Mouse (Mus musculus) neural tube, embryonic 10.5 days (tissue): ENCODE results near the gene Polm.
"Not testable (repeated sequence)": the region's sequence is repeated elsewhere in the genome, so short reads cannot be mapped to it uniquely, and the experiment has no call there.

ENCODE experiments used
- DNase-seq: peaks from one replicate; pipeline ENCODE4 v3.0.0-alpha.2; 2017; ENCODE audit warnings: low spot score; ENCODE audit errors: extremely low spot score

The Polm gene

DNA sequence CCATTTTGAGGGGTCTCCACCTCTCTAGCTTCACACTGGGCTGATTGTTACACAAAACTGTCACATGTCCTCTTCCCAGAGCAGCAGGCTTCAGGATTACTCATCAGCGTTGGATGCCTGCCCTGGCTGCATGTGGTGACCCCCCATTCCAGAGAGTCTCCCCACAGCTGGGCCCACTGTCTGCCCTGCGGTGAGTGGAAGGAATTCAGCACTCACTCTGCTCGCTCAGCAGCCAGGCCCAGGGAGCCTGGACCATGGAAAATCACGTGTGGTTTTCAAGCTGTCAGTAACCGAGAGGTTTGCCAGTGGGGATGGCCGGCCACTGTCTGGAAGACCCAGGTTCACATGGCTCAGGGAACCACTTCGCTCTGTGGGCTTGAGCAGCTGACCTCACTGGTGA is 18.1 kb upstream of the Polm start:
- no peak for DNase-seq

DNA sequence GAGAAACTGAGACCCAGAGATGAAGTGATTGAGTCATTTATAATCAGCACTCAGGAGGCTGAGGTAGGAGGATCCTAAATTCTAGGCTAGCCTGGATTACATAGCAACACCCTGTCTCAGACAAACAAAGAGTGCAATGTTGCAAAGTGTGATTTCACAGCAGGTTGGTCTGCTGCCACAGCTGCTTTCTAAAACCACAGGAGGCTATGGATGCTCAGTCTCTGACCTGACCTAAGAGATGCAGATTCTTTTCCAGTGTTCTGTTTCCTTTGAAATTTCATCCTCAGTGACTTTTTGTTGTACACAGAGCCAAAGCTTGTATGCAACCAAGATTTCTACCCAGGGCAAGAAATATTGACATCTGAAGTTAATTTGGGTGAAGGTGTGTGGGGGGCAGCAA is 17.7 kb upstream of the Polm start:
- DNase-seq, result no peak

DNA sequence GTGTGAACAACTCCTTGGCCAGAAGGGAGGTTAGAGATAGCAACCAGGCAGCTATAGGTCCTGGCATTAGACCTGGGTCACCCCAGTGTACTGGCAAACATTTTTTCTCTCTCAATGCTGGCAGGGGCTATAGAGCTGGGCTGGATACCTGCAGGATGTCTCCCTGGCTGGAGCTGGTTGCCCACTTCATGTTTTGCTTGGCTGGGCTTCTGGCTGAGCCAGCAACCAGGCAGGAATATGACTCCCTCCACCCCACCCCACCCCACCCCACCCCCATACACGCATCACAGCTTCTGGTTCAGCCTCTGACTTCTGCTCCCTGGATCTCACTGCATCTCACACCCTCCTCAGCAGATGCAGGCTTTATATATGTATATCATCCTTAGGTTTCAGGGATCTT is 14.5 kb upstream of the Polm start:
- no peak for DNase-seq

DNA sequence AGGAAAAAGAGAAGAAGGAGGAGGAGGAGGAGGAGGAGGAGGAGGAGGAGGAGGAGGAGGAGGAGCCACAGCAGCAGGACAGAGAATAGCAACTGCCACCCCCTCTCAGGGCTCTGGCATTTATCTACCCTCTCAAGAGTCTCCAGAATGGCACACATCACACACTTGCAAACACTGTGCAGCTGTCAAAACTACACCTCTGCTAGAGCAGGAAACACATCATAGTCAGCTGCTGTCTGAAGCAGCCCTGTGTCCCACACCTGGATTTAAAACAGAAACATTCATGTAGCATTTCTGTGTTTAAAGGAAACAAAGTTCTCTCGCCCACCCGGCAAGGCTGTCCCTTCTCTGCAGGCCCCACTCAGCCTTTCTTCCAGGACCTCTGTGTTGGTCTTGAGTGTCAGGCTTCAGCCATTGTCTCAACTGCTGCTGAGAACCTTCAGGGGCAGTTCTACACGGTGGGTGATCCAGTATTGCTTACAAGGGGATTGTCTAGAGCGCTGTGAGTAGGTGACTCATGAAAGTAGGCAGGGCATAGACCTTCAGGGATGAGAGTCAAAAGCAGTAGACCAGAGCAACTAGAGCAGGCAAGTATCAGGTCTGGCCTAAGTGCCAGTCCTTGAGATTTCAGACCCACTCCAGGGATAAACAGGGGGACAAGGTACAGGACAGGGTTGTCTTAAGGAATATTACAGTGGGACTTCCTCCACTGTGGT is 13.4 kb upstream of the Polm start:
- no peak for DNase-seq

DNA sequence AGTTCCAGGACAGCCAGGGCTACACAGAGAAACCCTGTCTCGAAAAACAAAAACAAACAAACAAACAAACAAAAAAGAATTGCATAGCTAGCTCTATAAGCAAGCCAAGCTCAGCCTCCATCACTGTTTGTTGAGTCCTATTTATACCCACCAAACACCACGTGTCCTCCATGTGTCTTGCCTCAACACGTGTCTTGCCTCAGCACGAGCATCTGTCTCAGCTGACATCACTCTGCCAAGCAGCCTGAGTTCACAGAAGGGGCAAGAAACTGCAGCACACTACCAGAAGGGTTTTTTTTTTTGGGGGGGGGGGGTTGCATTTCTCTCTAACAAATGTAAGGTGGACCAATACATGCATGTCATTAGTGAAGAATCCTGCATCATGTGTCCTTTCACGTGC is 12.6 kb upstream of the Polm start:
- no peak for DNase-seq

DNA sequence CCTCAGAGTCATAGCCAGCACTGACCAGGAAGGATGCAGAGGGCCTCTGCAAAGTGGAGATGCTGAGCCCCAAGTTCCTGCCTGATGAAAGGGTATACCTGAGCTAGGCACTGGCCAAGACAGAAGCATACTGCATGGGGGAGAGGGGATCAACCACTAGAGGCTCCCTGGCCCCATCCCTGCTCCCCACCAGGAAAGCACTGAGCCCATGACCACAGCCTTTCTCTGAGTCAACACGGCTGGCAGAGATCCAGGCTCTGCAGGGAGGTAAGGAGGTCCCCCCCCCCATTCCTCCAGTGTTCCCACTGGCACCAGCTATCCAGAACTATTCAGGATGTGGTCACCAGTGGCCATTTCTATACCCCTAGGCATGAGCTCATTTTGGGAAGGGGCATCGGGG is 11.5 kb upstream of the Polm start:
- DNase-seq, result no peak

DNA sequence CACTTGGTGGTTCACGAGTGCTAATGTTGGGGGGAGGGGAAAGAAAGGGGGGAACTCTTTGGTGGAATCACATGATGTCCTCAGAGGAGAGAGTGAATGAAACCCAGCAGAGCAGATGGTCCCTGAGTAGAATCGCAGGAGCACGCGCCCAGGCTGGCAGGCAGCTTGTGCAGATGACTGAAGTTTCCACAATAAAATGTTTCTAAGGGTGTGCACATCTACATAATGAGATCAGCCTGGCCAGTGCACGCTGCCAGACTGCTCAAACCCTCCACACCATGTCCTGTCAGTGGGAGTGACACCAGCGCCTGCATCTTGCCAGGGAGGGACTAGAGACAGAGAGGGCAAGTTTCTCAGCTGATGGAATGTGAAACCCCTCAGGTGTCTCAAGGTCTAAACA is 10.9 kb upstream of the Polm start:
- DNase-seq, result no peak

DNA sequence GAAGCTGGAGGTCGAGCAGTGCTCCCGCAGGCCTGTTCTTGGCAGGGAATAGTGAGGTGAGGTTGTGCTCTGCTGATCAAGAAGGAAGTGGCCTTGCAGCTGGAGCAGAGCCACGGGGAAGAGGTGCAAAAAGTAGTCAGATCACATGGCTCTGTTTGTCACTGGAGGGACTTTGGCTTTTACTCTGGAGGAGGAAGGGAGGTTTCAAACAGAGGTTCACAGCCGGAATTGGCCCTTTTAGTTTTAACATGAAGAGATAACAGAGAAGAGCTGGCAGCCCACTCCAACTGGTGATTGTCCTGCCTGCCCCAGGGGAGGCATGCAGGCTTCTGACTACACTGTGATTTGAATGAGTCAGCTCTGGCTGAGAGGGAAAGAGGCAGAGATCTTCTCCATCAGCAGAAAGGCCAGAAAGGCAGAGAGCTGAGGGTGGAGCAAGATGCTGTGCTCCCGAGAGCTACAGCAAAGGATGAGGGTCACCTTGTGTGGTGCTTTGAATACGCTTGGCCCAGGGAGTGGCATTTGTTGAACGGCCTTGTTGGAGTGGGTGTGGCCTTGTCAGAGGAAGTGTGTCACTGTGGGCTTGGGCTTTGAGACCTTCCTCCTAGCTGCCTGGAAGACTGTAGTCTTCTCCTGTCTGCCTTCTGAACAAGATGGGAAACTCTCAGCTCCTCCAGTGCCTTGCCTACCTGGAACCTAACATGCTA is 9.0 kb upstream of the Polm start:
- no peak for DNase-seq

DNA sequence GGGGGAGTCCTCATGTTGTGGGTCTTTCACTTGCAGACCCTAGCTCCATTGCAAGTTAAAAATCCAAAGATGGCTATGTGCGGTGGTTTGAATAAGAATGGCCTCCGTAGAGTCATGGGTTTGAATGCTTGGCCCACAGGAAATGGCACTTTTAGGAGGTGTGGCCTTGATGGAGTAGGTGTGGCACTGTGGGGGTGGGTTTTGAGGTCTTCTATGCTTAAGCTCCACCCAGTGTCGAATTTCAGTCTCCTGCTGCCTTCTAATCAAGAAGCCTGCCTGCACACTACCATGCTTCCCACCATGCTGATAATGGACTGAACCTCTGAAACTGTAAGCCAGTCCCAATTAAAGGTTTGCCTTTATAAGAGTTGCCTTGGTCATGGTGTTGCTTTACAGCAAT is 5.3 kb upstream of the Polm start:
- no peak for DNase-seq

DNA sequence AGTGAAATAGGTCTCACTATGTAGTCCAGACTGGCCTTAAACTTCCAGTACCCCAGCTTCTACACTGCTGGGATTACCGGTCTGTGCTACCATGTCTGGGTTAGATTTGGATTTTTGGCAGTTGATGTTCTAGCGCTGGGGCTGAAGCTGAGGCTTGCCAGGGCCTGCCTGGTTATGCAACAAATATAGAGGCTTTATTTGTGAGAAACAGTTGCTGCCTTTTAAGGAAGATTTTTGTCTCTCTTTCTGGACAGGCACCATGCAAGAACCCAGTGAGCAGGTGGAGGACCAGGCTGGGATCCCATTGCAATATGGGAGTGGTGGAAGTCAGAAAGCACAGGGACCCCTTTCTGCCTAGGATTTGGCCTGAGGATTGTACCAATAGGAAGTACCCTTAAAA is 3.9 kb upstream of the Polm start:
- no peak for DNase-seq

DNA sequence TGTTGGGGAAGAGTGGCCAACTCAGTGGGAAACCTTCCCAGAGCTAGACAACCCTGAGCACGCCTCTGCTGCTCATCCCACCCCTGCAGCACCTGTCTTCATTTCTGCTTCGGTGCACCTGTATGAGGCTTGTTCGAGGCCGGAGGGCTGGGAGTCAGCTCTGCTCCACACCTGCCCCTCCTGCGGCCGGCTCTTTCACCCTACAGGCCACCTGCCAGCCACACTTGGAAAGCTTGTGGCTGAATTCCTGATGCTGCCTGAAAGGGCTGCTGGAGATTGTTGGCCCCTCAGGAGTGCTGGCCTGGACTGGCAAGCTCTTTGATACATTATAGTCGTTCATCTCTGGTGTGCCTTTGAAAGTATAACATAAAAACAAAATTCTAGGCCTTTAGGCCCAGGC is 2.5 kb upstream of the Polm start:
- no peak for DNase-seq

DNA sequence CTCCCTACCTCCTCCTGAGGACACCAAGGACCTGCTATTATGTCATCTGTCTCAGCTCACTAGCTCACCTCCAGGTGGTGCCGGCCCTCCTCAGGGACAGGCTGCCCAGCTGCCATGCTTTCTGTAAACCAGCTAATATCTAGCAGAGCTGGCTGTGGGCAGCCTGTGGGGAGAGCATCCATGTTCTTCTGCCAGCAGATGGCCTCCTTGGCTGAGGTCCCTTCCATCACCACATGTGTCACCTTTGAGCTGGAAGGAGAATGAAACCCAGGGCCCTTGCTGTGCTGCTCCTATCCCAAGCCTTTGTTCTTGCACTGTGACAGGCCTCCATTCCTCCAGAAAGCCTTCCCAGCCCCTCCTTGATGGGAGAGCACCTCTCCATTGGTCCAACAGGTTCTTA is 1.7 kb downstream of the Polm start:
- DNase-seq, result no peak

DNA sequence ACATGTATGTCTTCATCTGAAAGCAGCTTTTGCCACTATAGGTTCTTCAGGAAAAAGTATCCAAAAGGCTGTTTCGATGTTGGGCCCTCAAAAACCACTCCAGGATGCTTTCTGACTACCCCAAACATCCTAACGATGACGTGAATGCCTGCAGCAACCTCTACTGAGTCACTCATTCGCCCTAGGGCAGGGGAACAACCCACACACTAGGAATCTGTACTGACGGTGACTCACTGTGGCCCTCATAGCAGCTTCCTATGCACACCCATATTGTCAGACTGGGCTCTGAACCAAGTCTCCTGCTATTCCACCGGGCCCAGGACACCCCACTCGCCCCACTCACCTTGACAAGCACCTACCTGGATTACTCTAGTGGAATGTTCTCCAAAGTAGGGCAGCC is 2.8 kb downstream of the Polm start:
- DNase-seq, result no peak

DNA sequence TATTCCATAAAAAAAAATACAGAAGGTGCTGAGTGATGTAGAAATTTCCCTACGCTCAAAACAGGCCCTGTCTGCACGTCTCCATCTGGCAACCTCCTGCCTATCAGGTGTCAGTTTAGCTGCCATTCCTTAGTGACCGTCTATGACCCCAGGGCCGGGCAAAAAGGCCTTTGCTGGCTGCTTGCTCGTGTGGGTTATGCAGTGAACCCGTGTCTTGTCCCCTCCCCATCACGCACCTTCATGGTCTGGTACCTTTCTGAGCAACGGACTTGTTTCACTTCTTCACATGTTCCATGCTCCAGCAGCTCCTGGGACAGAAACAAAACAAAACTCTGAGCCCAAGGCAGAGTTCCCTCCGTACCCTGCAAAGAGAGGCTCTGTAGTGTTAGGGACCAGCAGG is 3.3 kb downstream of the Polm start:
- DNase-seq, result no peak

DNA sequence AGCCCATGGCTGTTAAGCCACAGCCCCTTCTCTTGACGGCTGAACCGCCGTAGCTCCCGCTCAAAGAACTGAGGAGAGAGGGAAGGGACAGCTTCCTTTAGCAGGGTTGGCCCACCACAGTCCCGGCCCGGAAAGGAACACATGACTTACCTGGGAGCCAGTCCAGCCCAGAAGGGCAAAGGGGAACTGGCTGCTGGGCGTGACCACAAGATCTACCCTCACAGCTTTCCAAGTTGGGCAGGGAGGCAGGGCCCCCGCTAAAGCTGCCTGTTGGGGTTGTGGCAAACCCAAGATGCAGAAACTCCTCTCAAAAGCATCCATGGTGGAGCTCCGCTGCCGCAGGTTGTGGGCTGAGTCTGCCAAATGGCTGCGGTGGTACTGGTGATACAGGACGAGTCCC is 8.5 kb downstream of the Polm start:
- no peak for DNase-seq

DNA sequence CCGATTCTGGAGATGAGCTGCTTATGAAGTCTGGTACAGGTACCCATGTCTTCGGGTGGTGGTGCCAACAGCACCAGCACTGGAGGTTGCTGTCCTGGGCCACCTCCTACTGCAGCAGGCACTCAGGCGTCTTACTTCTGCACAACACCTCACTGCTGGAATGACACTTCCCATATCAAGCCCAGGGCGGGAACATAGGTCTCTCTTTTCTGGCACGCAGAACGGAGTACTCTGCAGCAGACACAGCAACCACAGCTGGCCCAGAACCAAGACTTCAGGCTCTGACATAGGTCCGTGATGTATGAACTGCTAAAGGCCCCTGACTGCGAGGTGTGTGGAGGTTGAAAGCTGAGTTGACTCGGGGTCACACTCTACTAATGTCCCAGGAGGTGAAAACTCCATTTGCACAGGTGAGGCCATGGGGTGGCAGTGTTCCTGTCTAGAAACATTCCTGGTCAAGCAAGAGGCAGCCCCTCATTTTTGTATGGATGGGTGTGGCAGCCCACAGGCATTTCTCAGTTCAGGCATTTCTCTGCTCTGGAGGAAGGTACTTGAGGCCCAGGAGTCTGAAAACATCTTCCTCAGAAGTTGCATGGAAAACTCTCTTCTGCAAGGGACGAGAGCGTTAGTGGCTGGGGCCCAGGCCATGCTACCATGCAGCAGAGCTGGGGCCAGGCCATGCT is 9.2 kb downstream of the Polm start:
- DNase-seq, result no peak

DNA sequence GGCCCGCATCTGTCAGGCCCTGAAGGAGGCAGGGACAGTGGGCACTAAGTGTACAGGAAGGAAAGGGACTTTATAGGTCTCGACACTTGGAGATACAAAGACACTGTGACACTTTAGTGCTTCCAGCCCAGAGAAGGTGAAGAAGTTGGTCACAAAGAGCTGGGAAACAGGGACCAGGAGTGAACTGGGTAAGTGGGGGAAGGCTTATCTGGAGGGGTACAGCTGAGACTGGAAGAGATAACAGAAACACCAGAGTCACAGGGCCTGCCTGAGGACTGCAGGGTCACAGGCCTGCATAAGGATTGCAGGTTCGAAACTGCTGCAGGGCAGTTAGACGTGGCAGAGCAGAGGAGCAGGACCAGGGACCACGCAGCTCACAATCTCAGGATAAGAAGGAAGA is 9.9 kb downstream of the Polm start:
- DNase-seq, result no peak

DNA sequence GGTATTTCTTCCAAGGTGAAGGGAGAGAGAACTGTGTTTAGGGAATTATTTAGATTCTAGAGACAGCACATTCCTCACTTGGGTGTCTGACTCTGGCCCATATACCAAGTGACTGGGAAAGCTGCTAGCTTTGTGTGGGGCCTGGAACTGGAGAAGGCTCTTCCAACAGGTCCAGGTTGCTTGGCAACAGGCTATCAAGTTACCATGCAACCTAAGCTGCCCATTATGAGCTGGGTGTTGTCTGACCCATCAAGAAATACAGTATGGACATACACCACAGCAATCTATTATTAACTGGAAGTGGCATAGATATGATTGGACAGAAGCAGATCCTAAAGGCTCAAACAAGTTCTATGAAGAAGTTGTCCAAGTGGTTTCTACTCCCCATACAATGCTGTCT is 12.4 kb downstream of the Polm start:
- no peak for DNase-seq

DNA sequence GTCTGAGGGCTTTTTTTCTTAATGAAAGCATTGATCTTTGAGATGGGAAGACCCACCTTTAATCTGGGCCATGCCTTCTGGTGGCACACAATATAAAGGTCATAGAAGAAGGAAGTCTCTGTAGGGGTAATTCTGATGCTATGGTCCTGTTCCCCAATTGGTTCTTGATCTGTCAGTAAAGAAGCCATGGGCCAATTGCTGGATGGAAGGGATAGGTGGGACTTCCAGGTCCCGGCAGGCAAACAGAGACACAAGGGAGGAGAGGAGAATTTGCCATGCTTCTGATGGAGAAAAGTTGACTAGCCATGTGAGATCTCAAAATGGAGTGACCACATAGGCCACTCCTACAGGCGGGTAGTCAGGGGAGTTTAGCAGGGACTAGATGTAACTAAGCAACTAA is 18.6 kb downstream of the Polm start:
- no peak for DNase-seq

DNA sequence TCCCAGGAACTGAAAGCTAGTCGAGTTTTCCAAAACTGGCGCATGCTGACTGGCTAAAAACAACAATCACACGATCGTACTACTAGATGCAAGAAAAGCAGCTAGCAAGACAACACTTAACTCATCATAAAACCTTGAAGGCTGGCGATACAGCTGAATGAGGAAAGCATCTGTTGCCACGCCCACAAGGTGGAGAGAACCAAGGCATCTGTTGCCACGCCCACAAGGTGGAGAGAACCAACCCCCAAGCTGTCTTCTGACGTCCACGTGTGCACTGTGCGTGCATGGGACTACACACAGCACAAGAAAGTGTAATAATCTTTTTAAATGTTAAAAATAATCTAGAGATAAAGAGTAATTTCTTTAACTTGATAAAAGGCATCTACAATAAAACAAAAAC is 24.4 kb downstream of the Polm start:
- DNase-seq, result no peak

DNA sequence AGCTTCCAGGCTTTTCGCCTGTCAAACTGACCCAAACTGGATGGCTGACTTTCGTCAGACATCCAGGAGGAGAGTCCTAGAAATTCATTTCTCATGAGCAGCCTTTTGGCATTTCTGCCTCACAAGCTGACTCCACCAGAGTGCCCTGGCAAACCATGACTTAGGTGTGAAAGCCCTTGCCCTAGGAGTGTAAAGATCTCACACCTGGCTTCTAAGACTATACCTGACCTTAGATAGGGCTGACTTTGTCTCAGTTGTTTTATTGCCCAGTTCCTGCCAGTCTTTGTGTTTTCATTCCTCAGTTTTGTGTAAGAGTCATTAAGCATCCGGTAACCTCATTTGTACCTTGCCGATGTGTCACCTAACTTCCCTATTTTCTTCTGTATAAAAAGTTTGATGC is 28.3 kb downstream of the Polm start:
- DNase-seq, result not testable (repeated sequence)

DNA sequence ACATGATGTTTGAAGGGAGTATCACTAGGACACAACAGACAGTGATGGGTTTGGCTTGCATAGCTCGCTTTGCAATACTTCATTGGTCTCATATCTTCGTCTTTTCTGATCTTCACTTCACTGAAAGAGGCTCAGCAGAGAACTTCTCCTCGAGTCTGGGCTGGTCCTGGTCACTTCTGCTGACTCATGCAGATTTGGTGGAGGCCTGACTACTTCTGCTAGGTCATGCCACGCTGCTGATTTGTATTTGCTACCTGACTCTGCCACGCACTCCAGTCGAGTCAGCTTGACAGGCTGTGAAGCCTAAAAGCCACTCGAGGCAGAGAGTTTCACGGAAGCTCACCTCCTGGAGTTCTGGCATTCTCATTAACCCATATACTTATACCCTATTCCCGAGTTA is 29.9 kb downstream of the Polm start:
- no peak for DNase-seq

DNA sequence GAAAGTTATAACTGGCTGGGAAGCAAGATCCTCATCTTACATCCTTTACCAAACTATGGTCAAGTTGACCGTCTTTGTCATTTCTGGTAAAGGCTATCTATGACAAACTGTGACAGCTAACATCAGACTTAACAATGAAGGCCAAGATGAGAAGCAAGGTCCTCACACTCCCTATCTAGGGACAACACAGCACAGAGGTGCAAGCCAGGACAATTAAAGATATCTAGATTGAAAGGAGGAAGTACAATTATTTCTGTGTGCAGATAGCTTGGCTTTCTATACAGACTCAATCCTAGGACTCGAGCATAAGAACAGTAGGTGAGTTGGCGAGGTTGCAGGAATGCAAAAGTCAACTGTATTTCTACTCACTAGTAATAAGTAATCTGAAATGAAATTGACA is 32.1 kb downstream of the Polm start:
- DNase-seq, result no peak
